Mouse (Mus musculus): ENCODE results near the gene Card14.
"Not testable (repeated sequence)": the region's sequence is repeated elsewhere in the genome, so short reads cannot be mapped to it uniquely, and the experiment has no call there.

Gene Card14

GRCm38 (mm10) chr11:119307658-119307867, at the start of gene Card14:
Gene Card14 (plus strand): TSS chr11:119307768.
- no peak for DNase-seq

GRCm38 (mm10) chr11:119258216-119258571, 49.4 kb upstream of the Card14 start:
- DNase-seq: no peak

GRCm38 (mm10) chr11:119258572-119259322, 48.8 kb upstream of the Card14 start:
- DNase-seq: peak; percentile 49

- DNase-seq: no peak
These were observed 47.6 kb upstream of the Card14 start for GRCm38 (mm10) chr11:119259977-119260376.

- no peak for DNase-seq
These were observed 43.2 kb upstream of the Card14 start for GRCm38 (mm10) chr11:119264413-119264812.

- no peak for DNase-seq
These were observed 41.8 kb upstream of the Card14 start for GRCm38 (mm10) chr11:119265811-119266210.

GRCm38 (mm10) chr11:119267241-119267674, 40.3 kb upstream of the Card14 start:
- DNase-seq: peak; percentile 33

GRCm38 (mm10) chr11:119267768-119268556, 39.6 kb upstream of the Card14 start, which contains the start of gene Gaa:
Gene Gaa (plus strand): TSS chr11:119267887.
- DNase-seq: peak; percentile 97

GRCm38 (mm10) chr11:119268557-119269195, 38.9 kb upstream of the Card14 start:
- no peak for DNase-seq

GRCm38 (mm10) chr11:119272492-119272891, 35.1 kb upstream of the Card14 start:
- DNase-seq: not testable (repeated sequence)

GRCm38 (mm10) chr11:119273186-119273930, 34.2 kb upstream of the Card14 start:
- peak; percentile 24 for DNase-seq

GRCm38 (mm10) chr11:119281030-119281429, 26.5 kb upstream of the Card14 start:
- DNase-seq: no peak

- DNase-seq: no peak
These were observed 21.6 kb upstream of the Card14 start for GRCm38 (mm10) chr11:119285791-119286527.

- DNase-seq: no peak
These were observed 20.2 kb upstream of the Card14 start for GRCm38 (mm10) chr11:119287207-119287992.

GRCm38 (mm10) chr11:119292861-119293260, 14.7 kb upstream of the Card14 start:
- DNase-seq: not testable (repeated sequence)

GRCm38 (mm10) chr11:119297996-119298395, 9.6 kb upstream of the Card14 start:
- DNase-seq: peak; percentile 42

- DNase-seq: no peak
These were observed 8.7 kb upstream of the Card14 start for GRCm38 (mm10) chr11:119298917-119299316.

- DNase-seq: peak; percentile 98
These were observed 8.0 kb upstream of the Card14 start, which contains the start of gene Eif4a3 for GRCm38 (mm10) chr11:119299391-119300245. Gene Eif4a3 (minus strand): TSS chr11:119300089.

GRCm38 (mm10) chr11:119300246-119300935, 7.2 kb upstream of the Card14 start:
- DNase-seq: no peak

GRCm38 (mm10) chr11:119300986-119301385, 6.6 kb upstream of the Card14 start:
- no peak for DNase-seq

Measured in thymus, postnatal 14 days (tissue).